Mouse (Mus musculus) kidney, postnatal 25 days (tissue): ENCODE measurements at regions not wholly inside any gene's neighbourhood (a gene's known extent, or its start where the extent isn't known, plus 50 kb on each side); places are given as distances from the start of the nearest gene placed in this dataset.

Experiments used
- DNase-seq, 2 experiments: peaks; one replicate each; pipeline ENCODE4 v3.0.0; 2021; ENCODE audit warnings: mixed read lengths in 2 of 2

GRCm38 (mm10) chr8:107642241-107642640, 54.0 kb upstream of the Psmd7 start:
- no peak for DNase-seq

DNA sequence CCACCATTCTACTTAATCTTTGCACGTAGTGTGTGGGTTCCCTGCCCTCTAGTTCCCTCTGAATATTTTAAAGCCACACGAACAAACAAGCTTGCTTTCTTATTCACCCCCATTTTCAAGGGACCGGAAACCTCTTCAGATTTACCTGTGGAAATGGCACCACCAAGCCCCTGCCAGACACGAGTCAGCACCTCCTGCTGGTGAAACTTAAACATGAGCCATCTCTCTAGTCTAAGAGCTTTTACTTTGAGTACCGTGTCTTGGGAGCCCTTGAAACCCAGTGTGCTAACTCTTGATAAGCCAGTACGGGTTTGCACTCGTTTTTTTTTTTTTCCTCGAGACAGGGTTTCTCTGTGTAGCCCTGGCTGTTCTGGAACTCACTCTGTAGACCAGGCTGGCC, 59.7 kb upstream of the Psmd7 start:
- no peak for DNase-seq

GRCm38 (mm10) chr8:107650306-107650705, 62.0 kb upstream of the Psmd7 start:
- no peak for DNase-seq

GRCm38 (mm10) chr8:107651424-107651823, 63.2 kb upstream of the Psmd7 start:
- no peak for DNase-seq

DNA sequence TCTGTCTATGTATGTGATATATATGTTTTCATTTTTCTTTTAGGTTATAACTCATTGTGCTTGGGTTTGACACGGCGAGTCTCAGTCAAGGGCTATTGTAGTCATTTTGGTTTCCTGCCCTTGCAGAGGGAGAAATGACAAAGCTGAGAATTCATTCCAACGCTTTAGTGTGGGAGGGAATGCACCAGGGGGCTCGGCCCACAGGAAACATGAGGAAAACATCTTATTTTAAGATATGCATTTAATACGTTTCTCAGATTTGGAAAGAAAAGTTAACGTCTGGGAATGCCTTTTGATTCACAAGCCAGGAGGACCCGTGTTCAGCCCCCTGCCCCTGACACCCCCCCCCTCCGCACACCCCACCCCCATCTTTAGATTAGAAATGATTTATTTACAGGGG, 64.0 kb upstream of the Psmd7 start:
- DNase-seq, result no peak

- no peak for DNase-seq
Measured at GRCm38 (mm10) chr8:107653711-107654110, 65.4 kb upstream of the Psmd7 start.

DNA sequence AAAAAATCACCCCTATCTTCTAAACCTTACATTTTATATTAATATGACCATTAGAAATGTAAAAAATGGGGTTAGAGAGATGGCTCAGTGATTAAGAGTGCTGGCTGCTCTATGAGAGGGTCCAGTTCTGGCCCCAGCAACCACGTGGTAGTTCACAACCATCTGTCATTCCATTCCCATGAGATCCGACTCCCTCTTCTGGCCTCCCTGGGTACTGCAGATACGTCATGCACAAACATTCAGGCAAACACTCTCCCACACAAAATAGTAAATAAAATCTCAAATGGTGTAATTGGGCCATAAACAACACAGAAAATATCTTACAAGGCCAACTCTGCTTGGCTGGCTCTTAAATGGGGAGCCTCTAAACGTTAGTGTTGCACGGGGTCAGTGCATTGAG, 68.4 kb upstream of the Psmd7 start:
- peak in 1 of 2 experiments; percentile 20 for DNase-seq

- DNase-seq, result no peak
Measured at GRCm38 (mm10) chr8:107657741-107658140, 69.5 kb upstream of the Psmd7 start.

GRCm38 (mm10) chr8:107658386-107658785, 70.1 kb upstream of the Psmd7 start:
- no peak for DNase-seq

GRCm38 (mm10) chr8:107660624-107661023, 72.4 kb upstream of the Psmd7 start:
- DNase-seq, result no peak

DNA sequence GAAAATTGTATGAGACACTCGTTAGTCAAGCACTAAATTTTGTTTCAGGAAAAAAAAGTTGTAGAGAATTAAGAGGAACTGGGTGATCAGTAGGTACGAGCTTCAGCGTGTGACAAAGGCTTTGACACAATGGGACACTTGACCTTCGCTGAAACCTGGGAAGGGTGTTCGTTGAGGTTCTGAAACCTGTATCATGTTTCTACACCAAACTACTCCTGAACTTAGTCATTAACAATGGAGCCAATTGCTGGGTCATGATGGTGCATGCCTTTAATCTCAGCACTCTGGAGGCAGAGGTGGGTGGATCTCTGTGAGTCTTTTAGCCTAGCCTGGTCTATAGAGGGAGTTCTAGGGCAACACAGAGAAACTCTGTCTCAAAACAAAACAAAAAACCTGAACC, 81.3 kb upstream of the Psmd7 start:
- DNase-seq, result no peak

GRCm38 (mm10) chr8:107671471-107671870, 83.2 kb upstream of the Psmd7 start:
- DNase-seq, result no peak

- DNase-seq, result no peak
Measured at GRCm38 (mm10) chr8:107672691-107673090, 84.4 kb upstream of the Psmd7 start.

- DNase-seq, result no peak
Measured at GRCm38 (mm10) chr8:107682066-107682465, 93.8 kb upstream of the Psmd7 start.

GRCm38 (mm10) chr8:107684721-107685691, 96.7 kb upstream of the Psmd7 start:
- DNase-seq, result peak in 1 of 2 experiments; percentile 12

DNA sequence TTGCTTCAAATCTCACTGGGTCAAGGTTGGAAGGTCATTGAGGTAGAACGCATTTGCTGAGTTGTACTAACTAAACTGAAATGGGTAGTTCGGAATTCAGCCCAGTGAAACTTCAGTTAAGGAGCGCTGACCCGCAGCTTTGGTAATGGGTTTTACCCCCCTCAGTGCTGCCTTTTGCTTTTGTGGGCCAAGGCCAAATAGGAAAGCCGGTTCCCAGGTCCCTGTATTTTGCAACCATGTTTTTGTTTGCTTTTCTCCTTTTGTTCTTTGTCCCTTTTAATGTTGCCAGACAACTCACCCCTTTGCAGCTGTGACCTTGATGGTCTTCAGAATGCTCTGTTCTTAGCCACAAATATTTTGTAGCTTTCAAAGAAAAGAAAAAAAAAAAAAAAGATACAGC, 98.7 kb upstream of the Psmd7 start:
- DNase-seq, result no peak

DNA sequence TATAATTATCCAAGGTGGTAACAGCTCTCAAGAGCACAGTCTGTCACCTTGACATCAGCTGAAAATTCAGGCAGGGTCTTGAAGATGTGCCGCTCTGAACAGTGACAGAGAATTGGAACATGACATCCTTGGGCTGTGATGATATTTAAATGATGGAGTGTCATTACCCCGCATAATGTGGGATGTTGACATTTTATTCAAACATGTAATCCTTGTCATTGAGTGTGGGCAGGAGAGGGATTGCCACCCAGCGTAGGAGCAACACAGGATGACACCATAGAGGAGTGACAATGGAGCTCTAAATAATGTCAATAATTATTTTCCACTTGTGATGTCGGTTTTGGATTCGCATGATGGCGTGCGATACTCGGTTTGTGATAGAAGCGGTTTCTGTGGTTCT, 99.3 kb upstream of the Psmd7 start:
- no peak for DNase-seq

GRCm38 (mm10) chr8:107689020-107689419, 100.8 kb upstream of the Psmd7 start:
- DNase-seq, result no peak

DNA sequence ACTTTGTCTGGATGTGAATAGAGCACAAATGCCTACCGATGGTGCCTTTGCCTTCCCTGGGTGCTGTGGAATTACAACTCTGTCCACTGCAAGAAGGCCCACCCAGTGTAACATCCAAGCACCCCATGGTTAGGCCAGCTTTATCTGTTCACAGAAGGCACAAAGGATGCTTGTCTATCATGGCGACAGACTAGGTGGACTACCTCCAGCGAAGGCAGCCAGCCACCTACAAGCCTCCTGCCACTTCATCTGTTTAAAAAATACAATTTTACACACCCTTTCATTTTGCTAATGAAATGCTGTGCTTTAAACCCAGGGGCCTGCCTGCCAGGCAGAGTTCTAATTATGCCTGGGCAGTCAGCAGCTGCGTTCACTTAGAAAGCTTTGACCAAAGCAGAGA, 103.0 kb upstream of the Psmd7 start:
- DNase-seq, result no peak

GRCm38 (mm10) chr8:107696384-107697346, 108.4 kb upstream of the Psmd7 start:
- DNase-seq, result no peak

DNA sequence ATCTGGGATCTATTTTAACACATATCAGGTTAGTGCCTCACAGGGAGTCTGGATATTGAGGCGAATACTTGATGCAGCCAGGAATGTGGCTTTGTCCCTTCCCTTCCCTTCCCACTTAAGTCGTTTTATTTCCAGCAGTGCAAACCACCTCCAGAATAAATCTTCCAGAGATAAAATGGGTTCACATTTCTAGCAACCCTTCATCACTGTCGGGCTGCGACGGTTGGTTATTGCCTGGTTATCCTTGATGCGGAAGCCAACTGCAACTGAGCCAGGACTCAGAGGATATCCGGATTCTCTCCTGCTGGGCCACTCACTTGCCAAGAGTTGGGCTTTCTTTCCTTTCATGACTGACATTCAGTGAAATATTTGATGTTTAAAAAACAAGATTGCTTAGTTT, 111.0 kb upstream of the Psmd7 start:
- no peak for DNase-seq

- no peak for DNase-seq
Measured at GRCm38 (mm10) chr8:107699759-107700158, 111.5 kb upstream of the Psmd7 start.

DNA sequence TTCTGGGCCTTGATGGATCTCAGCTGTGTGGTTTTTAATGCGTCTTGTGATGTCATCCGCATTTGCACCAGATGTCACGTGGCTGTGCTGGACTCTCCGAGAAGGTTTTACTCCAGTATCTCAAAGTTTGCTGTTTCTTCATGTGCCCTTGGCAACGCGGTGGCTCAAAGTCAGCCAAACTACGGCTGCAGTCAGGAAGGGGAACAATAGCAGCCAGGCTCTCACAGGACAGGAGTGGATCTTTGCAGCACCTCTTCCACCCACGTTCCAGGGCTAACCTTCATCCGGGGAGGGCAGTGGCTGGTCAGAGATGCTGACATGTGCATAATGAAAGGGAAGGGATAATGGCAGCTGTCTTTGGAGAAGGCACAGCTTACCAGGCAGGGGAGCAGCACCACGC, 127.6 kb upstream of the Psmd7 start:
- no peak for DNase-seq

DNA sequence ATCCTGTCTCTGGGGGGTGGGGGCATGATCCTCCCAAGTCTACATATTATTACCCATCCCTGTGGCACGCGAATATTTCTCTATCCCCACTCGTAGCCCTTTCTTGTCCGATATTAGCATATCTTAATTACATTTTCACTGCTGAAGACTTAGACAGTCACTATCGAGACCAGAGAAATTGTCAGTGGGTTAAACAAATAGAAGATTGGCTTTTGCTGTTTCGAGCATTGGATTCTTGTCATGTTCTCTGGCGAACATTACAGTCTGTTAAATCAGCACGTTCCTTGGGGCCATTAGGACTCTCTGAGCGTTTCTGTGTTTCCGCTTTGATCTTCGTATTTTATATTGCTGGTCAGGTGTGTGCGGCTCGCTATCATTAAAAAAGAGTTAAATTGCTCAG, 129.6 kb upstream of the Psmd7 start:
- DNase-seq, result no peak
